Mouse (Mus musculus): ENCODE measurements around the gene Cd2bp2.

DNA sequence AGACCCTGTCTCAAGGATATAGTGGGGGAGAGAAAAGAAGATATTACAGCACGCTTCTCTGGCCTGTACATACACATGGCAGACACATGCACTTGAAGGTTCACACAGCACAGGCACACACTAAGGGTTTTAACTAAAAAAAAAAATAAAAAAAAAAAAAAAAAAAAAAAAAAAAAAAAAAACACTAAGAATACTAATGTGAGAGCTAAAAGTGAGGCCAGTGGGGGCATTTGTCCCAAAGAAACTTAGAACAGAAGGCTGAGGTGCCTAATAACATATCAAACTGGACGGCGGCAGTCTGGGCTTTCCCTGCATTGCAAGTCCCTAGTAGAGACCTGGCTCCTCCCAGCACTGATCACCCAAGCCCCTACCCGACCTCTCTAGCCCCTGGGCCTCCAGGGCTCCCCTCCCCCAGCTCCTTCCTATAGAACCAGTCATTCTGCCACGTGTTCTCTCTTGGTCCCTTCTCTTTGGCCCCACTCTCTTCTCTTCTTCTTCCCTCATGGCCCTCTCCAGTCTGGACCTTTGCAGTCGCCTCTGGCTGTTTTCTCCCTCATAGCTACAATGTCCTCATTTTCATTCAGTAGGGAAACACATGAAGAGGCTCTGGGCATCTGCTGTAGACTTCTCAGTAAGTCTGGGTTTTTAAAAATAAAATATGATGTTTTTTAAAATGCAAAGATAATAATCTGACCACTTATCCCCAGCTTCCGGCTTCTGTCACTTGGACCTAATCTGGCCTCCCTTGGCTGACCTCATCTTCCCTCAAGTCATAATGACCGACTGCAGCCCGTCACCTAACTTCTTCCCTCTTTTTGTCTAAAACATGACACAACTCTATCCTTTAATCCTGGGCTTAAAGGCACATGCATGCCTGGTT lies 50.2 kb downstream of the Cd2bp2 start:
- no peak for TF ChIP-seq MYB (IDR thresholded peaks at IDR 0.05; ENCODE audit: low read depth, low read length)
- no peak for TF ChIP-seq NRF1 (IDR thresholded peaks at IDR 0.05; ENCODE audit: insufficient read depth, low read depth, low read length, poor library complexity, severe bottlenecking)
- no peak for TF ChIP-seq POLR2A (IDR thresholded peaks at IDR 0.05; ENCODE audit: control insufficient read depth in 1 of 2, insufficient read depth in 1 of 2, low read depth in 1 of 2, low read length in 2 of 2, poor library complexity in 1 of 2)
- TF ChIP-seq POLR2AphosphoS5 (IDR thresholded peaks at IDR 0.05; ENCODE audit: borderline replicate concordance, low read depth, low read length) = no peak
- no peak for TF ChIP-seq CTCF (IDR thresholded peaks at IDR 0.05 in 2 of 3, conservative IDR thresholded peaks at IDR 0.05 in 1 of 3; ENCODE audit: control insufficient read depth in 1 of 3, insufficient read depth in 1 of 3, low read depth in 2 of 3, low read length in 3 of 3, poor library complexity in 1 of 3, severe bottlenecking in 1 of 3)
- TF ChIP-seq E2F4 (IDR thresholded peaks at IDR 0.05; ENCODE audit: borderline replicate concordance, low read depth, low read length) = no peak
- TF ChIP-seq GABPA (IDR thresholded peaks at IDR 0.05; ENCODE audit: low read depth, low read length) = no peak
- TF ChIP-seq MYC (IDR thresholded peaks at IDR 0.05; ENCODE audit: low read depth, low read length) = no peak
- TF ChIP-seq HCFC1 (IDR thresholded peaks at IDR 0.05; ENCODE audit: low read depth, low read length) = no peak
- no peak for TF ChIP-seq SMC3 (IDR thresholded peaks at IDR 0.05; ENCODE audit: low read depth, low read length)
- TF ChIP-seq CHD2 (IDR thresholded peaks at IDR 0.05; ENCODE audit: low read length) = no peak
- TF ChIP-seq JUND (IDR thresholded peaks at IDR 0.05; ENCODE audit: low read depth, low read length) = no peak
- no peak for TF ChIP-seq POLR2AphosphoS2 (IDR thresholded peaks at IDR 0.05; ENCODE audit: low read length)

All from MEL (cell line).